Mouse (Mus musculus): ENCODE results near the gene Rhpn2. TPM values are rescaled to one million over a fixed set of nuclear protein-coding genes. Genes with fewer than 3 reads are reported as not detected.

Gene Rhpn2
- polyA plus RNA-seq (2014; fragmentation: Nextera tagmentation; extraction: Ambion mirVana), result 8.3 and 8.5 TPM in 2 replicates

DNA sequence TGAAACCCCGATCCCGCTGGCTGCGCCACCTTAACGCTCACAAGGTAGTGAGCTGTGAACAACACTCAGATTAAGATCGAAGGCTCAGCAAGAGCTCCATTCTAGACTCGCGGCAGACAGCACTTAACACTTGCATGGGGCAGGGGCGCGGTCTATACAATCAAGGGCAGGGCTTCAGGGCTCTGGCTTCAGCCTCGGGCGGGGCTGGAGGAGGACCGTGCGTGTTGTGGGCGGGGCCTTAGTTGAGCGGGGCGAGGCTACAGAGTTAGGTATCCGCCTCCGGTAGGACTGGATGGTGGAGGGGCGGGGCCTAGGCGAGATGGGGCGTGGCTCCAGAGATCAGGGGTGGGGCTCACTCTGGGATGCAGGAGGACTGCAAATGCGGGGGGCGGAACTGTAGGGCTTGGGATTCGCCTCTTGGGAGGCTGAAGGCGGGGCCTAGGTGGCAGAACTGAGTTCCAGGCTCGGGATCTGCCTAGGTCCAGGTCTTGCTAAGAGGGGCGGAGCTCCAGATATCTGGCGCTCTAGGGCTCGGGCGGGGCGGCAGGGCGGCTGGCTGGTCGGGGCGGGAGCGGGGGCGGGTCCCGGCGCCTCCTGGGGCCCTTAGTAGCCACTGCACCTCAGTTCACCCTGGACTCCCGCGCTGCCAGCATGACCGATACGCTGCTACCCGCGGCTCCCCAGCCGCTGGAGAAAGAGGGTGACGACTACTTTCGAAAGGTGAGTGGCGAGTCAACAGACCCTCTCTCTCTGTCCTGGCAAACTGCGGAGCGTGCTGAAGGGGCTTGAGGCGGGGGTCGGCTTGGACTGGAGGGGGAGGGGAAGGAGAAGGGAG, at the start of gene Rhpn2:
Gene Rhpn2, plus strand, starts transcription at position 479 of the 835 bp plus-strand sequence.
- Histone ChIP-seq H3K4me3 (ENCODE audit: low read depth, low read length) (peak within 1 kb of the TSS; percentile 60), H3K4me2 (peak within 1 kb of the TSS; percentile 100), H3K4me1 (ENCODE audit: control insufficient read depth, insufficient read depth, low read length) (peaks cover 8% of the 10 kb centered on the region; the same call in 1 of the 2 replicates), H3K27ac (ENCODE audit: low read depth, low read length) (peak within 1 kb of the TSS; percentile 57; the same call in 1 of the 2 replicates), H3K9ac (ENCODE audit: low read depth, low read length) (peak within 1 kb of the TSS; percentile 69), H3K27me3 (ENCODE audit: control insufficient read depth, insufficient read depth, low read length) (peaks cover 8% of the 10 kb centered on the region; the same call in 1 of the 2 replicates), H3K9me3 (replicated peaks; ENCODE audit: control insufficient read depth, low read length) (no peaks in the 10 kb centered on the region), H3K36me3 (ENCODE audit: control insufficient read depth, insufficient read depth, low read length) (no peaks in the 10 kb centered on the region)
- ATAC-seq (replicated peaks; ENCODE audit: insufficient number of reproducible peaks, low FRiP score, low TSS enrichment), result peak; percentile 99
- WGBS (ENCODE audit: insufficient replicate concordance), result 1% methylated on average over 49 of the region's 52 CpGs

GRCm38 (mm10) chr7:35293464-35293863, 40.5 kb upstream of the Rhpn2 start:
- H3K4me1 ChIP-seq (ENCODE audit: control insufficient read depth, insufficient read depth, low read length), result no peaks in the 10 kb centered on the region
- no peak overlapping the region for H3K4me3 ChIP-seq (ENCODE audit: low read depth, low read length)
- H3K9me3 ChIP-seq (replicated peaks; ENCODE audit: control insufficient read depth, low read length), result no peaks in the 10 kb centered on the region
- no peak overlapping the region for H3K4me2 ChIP-seq
- no peak overlapping the region for H3K9ac ChIP-seq (ENCODE audit: low read depth, low read length)
- no peak for ATAC-seq (replicated peaks; ENCODE audit: insufficient number of reproducible peaks, low FRiP score, low TSS enrichment)
- H3K27ac ChIP-seq (ENCODE audit: low read depth, low read length), result no peak overlapping the region
- 84% methylated on average over 13 of the region's 13 CpGs for WGBS (ENCODE audit: insufficient replicate concordance)
- H3K36me3 ChIP-seq (ENCODE audit: control insufficient read depth, insufficient read depth, low read length), result peaks cover 29% of the 10 kb centered on the region
- H3K27me3 ChIP-seq (ENCODE audit: control insufficient read depth, insufficient read depth, low read length), result no peaks in the 10 kb centered on the region

- 97% methylated on average over 2 of the region's 2 CpGs for WGBS (ENCODE audit: insufficient replicate concordance)
Measured at GRCm38 (mm10) chr7:35295631-35296030, 38.3 kb upstream of the Rhpn2 start.

GRCm38 (mm10) chr7:35297886-35298285, 36.1 kb upstream of the Rhpn2 start:
- no peak overlapping the region for H3K4me3 ChIP-seq (ENCODE audit: low read depth, low read length)
- 90% methylated on average over 5 of the region's 5 CpGs for WGBS (ENCODE audit: insufficient replicate concordance)
- H3K27me3 ChIP-seq (ENCODE audit: control insufficient read depth, insufficient read depth, low read length), result no peaks in the 10 kb centered on the region
- ATAC-seq (replicated peaks; ENCODE audit: insufficient number of reproducible peaks, low FRiP score, low TSS enrichment), result no peak
- H3K4me1 ChIP-seq (ENCODE audit: control insufficient read depth, insufficient read depth, low read length), result no peaks in the 10 kb centered on the region
- peaks cover 17% of the 10 kb centered on the region for H3K36me3 ChIP-seq (ENCODE audit: control insufficient read depth, insufficient read depth, low read length)
- H3K4me2 ChIP-seq, result no peak overlapping the region
- no peak overlapping the region for H3K9ac ChIP-seq (ENCODE audit: low read depth, low read length)
- no peaks in the 10 kb centered on the region for H3K9me3 ChIP-seq (replicated peaks; ENCODE audit: control insufficient read depth, low read length)
- no peak overlapping the region for H3K27ac ChIP-seq (ENCODE audit: low read depth, low read length)

More at GRCm38 (mm10) chr7:35295631-35296030, 38.3 kb upstream of the Rhpn2 start:
- no peaks in the 10 kb centered on the region for H3K4me1 ChIP-seq (ENCODE audit: control insufficient read depth, insufficient read depth, low read length)
- no peak overlapping the region for H3K4me3 ChIP-seq (ENCODE audit: low read depth, low read length)
- no peak overlapping the region for H3K27ac ChIP-seq (ENCODE audit: low read depth, low read length)
- no peaks in the 10 kb centered on the region for H3K27me3 ChIP-seq (ENCODE audit: control insufficient read depth, insufficient read depth, low read length)
- no peak overlapping the region for H3K9ac ChIP-seq (ENCODE audit: low read depth, low read length)
- no peak for ATAC-seq (replicated peaks; ENCODE audit: insufficient number of reproducible peaks, low FRiP score, low TSS enrichment)
- H3K36me3 ChIP-seq (ENCODE audit: control insufficient read depth, insufficient read depth, low read length), result peaks cover 26% of the 10 kb centered on the region
- H3K4me2 ChIP-seq, result no peak overlapping the region
- H3K9me3 ChIP-seq (replicated peaks; ENCODE audit: control insufficient read depth, low read length), result no peaks in the 10 kb centered on the region

DNA sequence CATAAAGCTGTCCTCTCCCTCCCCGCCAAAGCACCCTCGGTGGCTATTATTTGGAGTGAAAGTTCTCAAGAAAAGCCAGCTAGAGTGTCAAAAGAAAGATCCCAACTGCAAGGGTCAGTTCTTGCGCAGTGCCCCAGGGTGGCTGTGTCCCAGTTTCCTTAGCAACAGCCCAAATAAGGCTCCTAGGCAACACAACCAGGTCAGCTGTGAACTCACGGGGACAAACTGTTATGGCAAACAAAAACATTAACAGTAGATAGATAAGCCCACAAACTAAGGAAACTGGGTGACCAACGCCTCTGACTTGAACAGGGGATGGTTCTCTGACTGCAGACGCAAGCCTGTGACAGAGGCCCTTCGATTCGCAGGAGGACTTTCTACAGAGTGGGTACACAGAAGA, 34.3 kb upstream of the Rhpn2 start:
- whole genome bisulfite sequencing (ENCODE audit: insufficient replicate concordance), result 71% methylated on average over 8 of the region's 8 CpGs
- no peak overlapping the region for H3K4me3 ChIP-seq (ENCODE audit: low read depth, low read length)
- no peaks in the 10 kb centered on the region for H3K4me1 ChIP-seq (ENCODE audit: control insufficient read depth, insufficient read depth, low read length)
- H3K36me3 ChIP-seq (ENCODE audit: control insufficient read depth, insufficient read depth, low read length), result peaks cover 17% of the 10 kb centered on the region
- no peak overlapping the region for H3K4me2 ChIP-seq
- no peaks in the 10 kb centered on the region for H3K9me3 ChIP-seq (replicated peaks; ENCODE audit: control insufficient read depth, low read length)
- H3K27me3 ChIP-seq (ENCODE audit: control insufficient read depth, insufficient read depth, low read length), result no peaks in the 10 kb centered on the region
- H3K9ac ChIP-seq (ENCODE audit: low read depth, low read length), result no peak overlapping the region
- ATAC-seq (replicated peaks; ENCODE audit: insufficient number of reproducible peaks, low FRiP score, low TSS enrichment), result no peak
- H3K27ac ChIP-seq (ENCODE audit: low read depth, low read length), result no peak overlapping the region

- no peak overlapping the region for H3K4me2 ChIP-seq
- H3K27me3 ChIP-seq (ENCODE audit: control insufficient read depth, insufficient read depth, low read length), result no peaks in the 10 kb centered on the region
- H3K27ac ChIP-seq (ENCODE audit: low read depth, low read length), result no peak overlapping the region
- no peaks in the 10 kb centered on the region for H3K4me1 ChIP-seq (ENCODE audit: control insufficient read depth, insufficient read depth, low read length)
- no peak overlapping the region for H3K9ac ChIP-seq (ENCODE audit: low read depth, low read length)
- no peaks in the 10 kb centered on the region for H3K9me3 ChIP-seq (replicated peaks; ENCODE audit: control insufficient read depth, low read length)
- peaks cover 20% of the 10 kb centered on the region for H3K36me3 ChIP-seq (ENCODE audit: control insufficient read depth, insufficient read depth, low read length)
- H3K4me3 ChIP-seq (ENCODE audit: low read depth, low read length), result no peak overlapping the region
- no peak for ATAC-seq (replicated peaks; ENCODE audit: insufficient number of reproducible peaks, low FRiP score, low TSS enrichment)
Measured at GRCm38 (mm10) chr7:35300792-35301191, 33.2 kb upstream of the Rhpn2 start.

- Histone ChIP-seq H3K36me3 (ENCODE audit: control insufficient read depth, insufficient read depth, low read length) (peaks cover 6% of the 10 kb centered on the region), H3K4me3 (ENCODE audit: low read depth, low read length) (no peak overlapping the region), H3K27ac (ENCODE audit: low read depth, low read length) (no peak overlapping the region), H3K9me3 (replicated peaks; ENCODE audit: control insufficient read depth, low read length) (no peaks in the 10 kb centered on the region), H3K9ac (ENCODE audit: low read depth, low read length) (no peak overlapping the region), H3K4me1 (ENCODE audit: control insufficient read depth, insufficient read depth, low read length) (no peaks in the 10 kb centered on the region), H3K4me2 (no peak overlapping the region), H3K27me3 (ENCODE audit: control insufficient read depth, insufficient read depth, low read length) (no peaks in the 10 kb centered on the region)
- no peak for ATAC-seq (replicated peaks; ENCODE audit: insufficient number of reproducible peaks, low FRiP score, low TSS enrichment)
- 92% methylated on average over 3 of the region's 3 CpGs for WGBS (ENCODE audit: insufficient replicate concordance)
Measured at GRCm38 (mm10) chr7:35311214-35311613, 22.8 kb upstream of the Rhpn2 start.

DNA sequence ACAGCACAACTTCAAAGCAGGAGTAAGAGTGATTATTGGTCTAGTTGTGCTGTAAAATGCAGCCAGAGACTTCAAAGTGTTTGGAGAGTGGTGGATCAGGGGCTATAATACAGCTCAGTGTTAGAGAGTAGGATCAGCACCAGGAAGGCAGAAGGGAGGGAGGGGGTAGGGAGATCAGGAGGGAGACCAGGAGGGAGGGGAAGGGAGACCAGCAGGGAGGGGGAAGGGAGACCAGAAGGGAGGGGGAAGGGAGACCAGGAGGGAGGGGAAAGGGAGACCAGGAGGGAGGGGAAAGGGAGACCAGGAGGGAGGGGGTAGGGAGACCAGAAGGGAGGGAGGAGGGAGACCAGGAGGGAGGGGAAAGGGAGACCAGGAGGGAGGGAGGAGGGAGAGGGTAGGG, 19.8 kb upstream of the Rhpn2 start:
- peaks cover 7% of the 10 kb centered on the region for H3K4me1 ChIP-seq (ENCODE audit: control insufficient read depth, insufficient read depth, low read length)
- no peak for ATAC-seq (replicated peaks; ENCODE audit: insufficient number of reproducible peaks, low FRiP score, low TSS enrichment)
- no peak overlapping the region for H3K4me3 ChIP-seq (ENCODE audit: low read depth, low read length)
- H3K4me2 ChIP-seq, result no peak overlapping the region
- H3K27me3 ChIP-seq (ENCODE audit: control insufficient read depth, insufficient read depth, low read length), result no peaks in the 10 kb centered on the region
- no peaks in the 10 kb centered on the region for H3K9me3 ChIP-seq (replicated peaks; ENCODE audit: control insufficient read depth, low read length)
- no peak overlapping the region for H3K27ac ChIP-seq (ENCODE audit: low read depth, low read length)
- H3K36me3 ChIP-seq (ENCODE audit: control insufficient read depth, insufficient read depth, low read length), result no peaks in the 10 kb centered on the region; the same call in 1 of the 2 replicates
- no peak overlapping the region for H3K9ac ChIP-seq (ENCODE audit: low read depth, low read length)
